Mouse (Mus musculus) brain, adult 2 months (tissue): Measurements from ENCODE around the gene Ncstn.

Source experiments
- DNase-seq: peaks from one replicate; pipeline ENCODE4 v3.0.0; 2011; ENCODE audit warnings: low read depth, low spot score

The Ncstn gene

GRCm38 (mm10) chr1:172082101-172082898 lies at the start of gene Ncstn, which contains the start of gene Copa:
Ncstn (minus strand) TSS chr1:172082795.
Copa (plus strand) TSS chr1:172082529.
- peak; percentile 98 for DNase-seq

DNA sequence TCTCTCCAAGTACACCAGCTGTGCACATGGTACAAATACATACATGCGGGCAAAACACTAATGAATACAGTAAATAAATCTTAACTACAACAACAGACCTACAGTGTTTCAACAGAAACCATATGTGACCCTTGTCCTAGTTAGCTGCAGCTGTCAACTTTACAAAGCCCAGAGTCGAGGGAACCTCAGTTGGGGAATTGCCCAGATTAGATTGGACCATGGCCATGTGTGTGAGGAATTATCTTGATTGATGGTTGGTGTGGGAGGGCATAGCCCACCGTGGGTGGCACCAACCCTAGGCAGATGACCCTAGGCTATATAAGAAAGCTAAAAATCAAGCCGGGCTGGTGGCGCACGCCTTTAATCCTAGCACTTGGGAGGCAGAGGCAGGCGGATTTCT lies 49.7 kb upstream of the Ncstn start:
- no peak for DNase-seq

GRCm38 (mm10) chr1:172129780-172130179 lies 47.2 kb upstream of the Ncstn start:
- DNase-seq = no peak

GRCm38 (mm10) chr1:172129108-172129507 lies 46.5 kb upstream of the Ncstn start:
- peak; percentile 69 for DNase-seq

DNA sequence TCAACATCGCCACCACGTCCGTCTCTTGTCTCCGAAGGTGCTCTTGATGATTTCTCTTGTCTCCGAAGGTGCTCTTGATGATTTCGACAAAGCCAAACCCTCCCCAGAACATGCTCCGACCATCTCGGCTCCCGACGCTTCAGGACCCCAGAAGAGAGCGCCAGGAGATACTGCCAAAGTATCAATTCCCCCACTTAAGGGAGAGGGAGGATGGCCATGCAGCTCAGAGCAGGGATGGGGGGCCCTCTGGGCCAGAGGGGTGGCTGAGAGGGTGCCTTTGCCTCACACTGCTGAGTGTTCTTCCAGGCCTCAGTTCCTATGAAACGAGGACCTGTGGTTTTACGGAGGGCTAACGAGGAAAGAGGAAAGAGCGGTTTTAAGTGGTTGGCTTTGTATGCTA lies 46.0 kb upstream of the Ncstn start:
- DNase-seq = no peak

DNA sequence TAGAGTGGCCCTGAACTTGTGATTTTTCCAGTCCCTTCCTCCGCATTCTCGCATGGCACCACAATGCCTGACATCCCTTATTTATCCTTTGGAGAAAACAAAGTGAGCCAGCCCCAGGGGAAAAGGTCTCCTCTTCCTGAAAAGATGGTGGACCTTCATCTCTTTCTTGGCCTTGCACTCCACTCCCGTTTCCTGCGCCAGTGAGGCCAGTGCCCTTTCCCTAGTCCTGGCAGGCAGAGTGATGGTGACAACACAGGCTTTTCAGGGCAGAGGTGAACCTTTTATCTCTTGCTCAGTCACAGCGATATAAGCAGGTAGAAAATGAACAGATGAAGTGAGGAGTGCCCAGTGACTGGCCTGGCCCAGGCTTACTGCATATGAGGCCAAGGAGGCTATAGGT lies 44.9 kb upstream of the Ncstn start:
- DNase-seq = no peak

DNA sequence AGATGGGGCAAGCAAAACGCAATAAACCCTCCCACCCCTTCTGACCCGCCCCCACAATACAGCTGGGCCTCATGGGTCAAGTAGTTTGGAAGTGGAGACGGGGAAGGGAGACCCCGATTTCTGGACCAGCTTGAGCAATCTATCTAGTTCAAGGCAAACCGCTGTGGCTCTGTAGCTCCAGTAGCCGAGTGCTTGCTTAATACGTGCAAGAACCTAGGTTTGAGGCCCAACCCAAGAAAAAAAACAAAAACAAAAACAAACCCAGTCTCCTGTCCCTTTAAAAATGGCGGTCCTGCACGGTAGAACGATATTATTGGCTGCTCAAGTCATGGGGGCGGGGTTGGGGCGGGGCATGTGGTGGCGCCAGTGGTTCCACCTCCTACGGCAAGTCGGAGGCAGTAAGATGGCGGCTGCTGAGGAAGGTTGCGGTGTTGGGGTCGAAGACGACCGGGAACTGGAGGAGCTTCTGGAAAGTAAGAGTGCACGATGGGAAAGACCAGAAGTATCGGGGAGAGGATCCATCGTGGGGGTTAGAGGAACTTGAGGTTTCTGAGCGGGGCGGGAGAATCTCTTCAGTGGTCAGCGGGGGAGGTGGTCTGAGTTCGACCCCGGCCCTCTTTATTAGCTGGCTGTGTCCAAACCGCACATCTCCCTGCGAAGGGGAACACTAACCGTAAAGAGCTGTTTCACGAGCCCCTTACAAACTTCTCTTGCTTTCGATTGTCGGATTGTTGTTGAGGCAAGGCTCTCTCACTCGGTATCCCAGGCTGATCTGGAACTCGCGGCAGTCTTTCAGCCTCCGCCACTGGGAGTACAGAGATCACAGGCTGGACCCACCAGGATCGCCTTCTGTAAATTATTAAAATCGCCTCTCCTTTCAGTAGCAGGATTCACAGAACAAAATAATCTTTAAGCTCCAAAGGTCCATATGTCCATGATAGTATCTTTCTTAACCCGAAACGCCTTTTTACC lies 44.1 kb upstream of the Ncstn start, which contains the start of gene Pex19:
Pex19 (plus strand) TSS at position 380 of the 972 bp plus-strand sequence.
- DNase-seq = peak; percentile 97

GRCm38 (mm10) chr1:172124572-172124971 lies 42.0 kb upstream of the Ncstn start:
- no peak for DNase-seq

DNA sequence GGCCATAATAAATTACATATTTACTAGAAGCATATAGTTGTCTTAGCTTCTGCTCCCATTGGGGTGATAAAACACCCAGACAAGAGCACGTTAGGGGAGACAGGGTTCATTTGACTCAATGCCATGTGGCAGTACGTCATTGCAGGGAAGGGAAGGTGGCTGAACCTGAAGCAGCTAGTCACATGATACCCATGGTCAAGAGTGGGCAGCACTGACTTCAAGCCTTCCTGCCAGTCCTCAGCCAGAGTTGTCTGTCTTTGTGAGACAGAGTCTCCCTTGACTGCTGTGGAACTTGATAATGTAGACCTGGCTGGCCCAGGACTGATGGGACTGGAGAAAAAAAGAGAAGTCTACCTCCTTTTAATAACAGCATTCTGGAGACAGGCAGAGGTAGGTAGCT lies 40.1 kb upstream of the Ncstn start:
- DNase-seq = no peak

- DNase-seq = peak; percentile 90
Observed at GRCm38 (mm10) chr1:172119720-172120119, 37.1 kb upstream of the Ncstn start.

GRCm38 (mm10) chr1:172119100-172119499 lies 36.5 kb upstream of the Ncstn start:
- no peak for DNase-seq

GRCm38 (mm10) chr1:172116948-172117347 lies 34.4 kb upstream of the Ncstn start:
- DNase-seq = peak; percentile 68

- peak; percentile 29 for DNase-seq
Observed at GRCm38 (mm10) chr1:172107777-172108477, 25.3 kb upstream of the Ncstn start.

- DNase-seq = no peak
Observed at GRCm38 (mm10) chr1:172105101-172105500, 22.5 kb upstream of the Ncstn start.

GRCm38 (mm10) chr1:172103619-172104018 lies 21.0 kb upstream of the Ncstn start:
- no peak for DNase-seq

GRCm38 (mm10) chr1:172099325-172100033 lies 16.9 kb upstream of the Ncstn start:
- DNase-seq = peak; percentile 25

DNA sequence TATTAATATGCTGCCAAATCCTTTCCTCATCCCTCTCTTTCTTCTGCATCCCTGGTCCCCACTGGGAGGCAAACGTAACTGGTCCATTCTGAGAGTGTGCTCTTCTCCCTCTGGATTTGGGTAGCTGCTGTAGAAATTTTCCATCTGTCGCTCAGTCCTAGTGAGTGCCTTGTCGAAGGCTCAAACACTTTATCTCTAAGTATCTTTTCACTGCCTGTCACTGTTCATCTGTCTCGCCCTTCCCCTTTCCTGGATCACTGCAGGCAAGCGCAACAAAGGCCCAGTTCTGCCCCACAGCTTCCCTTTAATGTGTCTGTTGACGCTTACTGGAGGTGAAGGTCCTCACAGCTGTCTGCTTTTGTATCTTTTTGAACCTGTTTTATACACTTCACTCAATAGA lies 12.6 kb upstream of the Ncstn start:
- no peak for DNase-seq

DNA sequence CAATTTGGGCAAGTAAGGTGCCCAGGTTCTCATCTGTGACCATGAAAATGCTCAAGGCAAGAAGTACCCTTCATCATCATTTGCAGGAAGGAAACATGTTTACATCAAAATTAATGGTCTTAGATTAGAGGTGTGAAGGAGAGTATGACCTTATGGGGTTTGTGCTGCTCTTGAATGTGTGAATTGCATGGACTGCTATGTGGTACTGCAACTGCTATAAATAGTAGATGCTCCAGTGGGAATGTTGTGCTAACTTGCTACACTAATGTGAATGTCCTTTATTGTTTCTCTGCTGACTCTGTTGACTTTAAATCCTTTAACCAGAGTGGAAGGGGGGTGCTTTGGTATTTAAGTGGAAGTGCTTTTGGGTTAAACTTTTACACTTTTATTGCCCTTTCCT lies 11.7 kb upstream of the Ncstn start:
- DNase-seq = no peak

DNA sequence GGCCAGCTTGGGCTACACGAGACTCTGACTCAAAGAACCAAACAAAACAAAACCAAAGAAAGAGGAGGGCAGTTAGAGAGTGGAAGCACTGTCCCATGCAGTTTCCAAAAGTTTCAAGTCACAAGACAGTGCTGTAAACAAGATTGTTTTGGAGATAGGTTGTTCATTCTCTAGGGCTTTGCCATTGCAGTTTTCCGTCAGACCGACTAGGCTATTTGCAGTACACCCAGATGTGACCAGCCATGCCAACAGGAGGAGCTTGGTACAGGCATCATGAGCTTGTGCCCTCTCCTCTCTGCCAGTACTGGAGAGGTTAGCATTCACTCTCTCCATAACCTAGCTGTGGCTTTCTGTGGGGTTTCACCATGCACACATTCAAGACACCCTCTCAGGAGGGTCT lies 10.9 kb upstream of the Ncstn start:
- DNase-seq = no peak

DNA sequence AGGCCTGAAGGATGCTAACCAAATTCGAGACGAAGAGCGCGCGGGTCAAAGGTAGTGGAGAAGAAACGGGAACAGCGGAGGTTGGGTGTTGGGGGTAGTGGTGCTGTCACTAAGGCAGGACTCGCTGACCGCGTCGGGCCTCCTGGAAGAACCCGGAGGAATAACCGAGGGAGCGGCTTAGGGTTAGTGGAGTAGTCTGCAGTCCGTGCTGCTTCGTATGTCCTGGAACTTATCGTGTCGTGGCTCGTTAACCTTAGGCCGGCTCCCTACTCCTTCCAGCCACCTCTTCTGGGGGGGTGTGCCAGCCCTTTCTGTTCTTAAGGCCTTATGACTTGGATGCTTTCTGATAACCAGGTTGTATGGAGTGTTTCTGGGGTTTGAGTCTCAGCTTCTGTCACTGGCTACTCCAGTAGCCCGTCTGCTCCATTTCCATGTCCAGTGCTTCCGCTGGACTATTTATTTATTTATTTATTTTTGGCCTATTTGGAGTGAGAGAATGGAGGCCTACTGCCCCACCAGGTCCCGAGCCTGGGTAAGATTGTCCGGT lies 377 bp upstream of the Ncstn start:
- DNase-seq = no peak

DNA sequence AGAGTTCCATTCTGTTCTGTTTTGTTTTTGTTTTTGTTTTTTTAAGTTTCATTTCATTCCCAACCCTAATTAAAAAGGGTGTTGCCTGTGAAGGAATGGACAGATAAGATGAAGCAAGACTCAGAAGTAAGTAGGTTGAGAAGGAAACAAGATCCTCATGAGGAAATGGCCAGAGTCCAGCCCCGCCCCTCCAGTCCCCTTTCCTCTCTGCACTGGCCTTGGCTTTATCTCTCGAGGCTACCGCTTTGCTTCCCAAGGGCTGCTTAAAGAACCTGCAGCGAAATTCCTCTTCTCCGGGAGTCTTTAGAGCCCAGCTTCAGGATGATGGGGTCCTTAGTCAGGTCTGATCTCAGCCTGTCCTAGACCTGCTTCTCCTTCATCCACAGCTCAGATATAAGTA lies 4.6 kb downstream of the Ncstn start:
- DNase-seq = no peak
